Mouse (Mus musculus): ENCODE measurements around the gene Gpc3. TPM values are rescaled to one million over a fixed set of nuclear protein-coding genes. Genes with fewer than 3 reads are reported as not detected.

Gpc3 gene
- polyA plus RNA-seq, 1 experiment, result not detected

- Histone ChIP-seq H3K4me3 (no peak overlapping the region), H3K36me3 (ENCODE audit: control insufficient read depth, insufficient read depth) (no peaks in the 10 kb centered on the region), H3K79me2 (ENCODE audit: control insufficient read depth, insufficient read depth) (no peaks in the 10 kb centered on the region), H3K4me2 (ENCODE audit: low read depth) (no peak overlapping the region), H3ac (ENCODE audit: control insufficient read depth, insufficient read length) (no peak overlapping the region), H3K27me3 (ENCODE audit: control insufficient read depth, insufficient read depth, insufficient read length) (no peaks in the 10 kb centered on the region)
- TF ChIP-seq REST (IDR thresholded peaks at IDR 0.05; ENCODE audit: insufficient read depth, insufficient read length), result no peak
- TF ChIP-seq MYOG (IDR thresholded peaks at IDR 0.05; ENCODE audit: control insufficient read depth in 1 of 3, insufficient read depth in 1 of 3, insufficient read length in 2 of 3, low read depth in 2 of 3), result no peak
Measured at GRCm38 (mm10) chrX:52644393-52644792, 30.6 kb upstream of the Gpc3 start.

GRCm38 (mm10) chrX:52643350-52643749 is 29.6 kb upstream of the Gpc3 start:
- TF ChIP-seq USF1 (IDR thresholded peaks at IDR 0.05; ENCODE audit: low read depth) (no peak), REST (IDR thresholded peaks at IDR 0.05; ENCODE audit: insufficient read depth, insufficient read length) (no peak)
- no peaks in the 10 kb centered on the region for H3K36me3 ChIP-seq (ENCODE audit: control insufficient read depth, insufficient read depth)
- no peaks in the 10 kb centered on the region for H3K27me3 ChIP-seq (ENCODE audit: control insufficient read depth, insufficient read depth, insufficient read length)
- no peak overlapping the region for H3K4me3 ChIP-seq
- H3K4me2 ChIP-seq (ENCODE audit: low read depth), result no peak overlapping the region
- H3ac ChIP-seq (ENCODE audit: control insufficient read depth, insufficient read length), result no peak overlapping the region
- H3K79me2 ChIP-seq (ENCODE audit: control insufficient read depth, insufficient read depth), result no peaks in the 10 kb centered on the region

- no peak overlapping the region for H3ac ChIP-seq (ENCODE audit: control insufficient read depth, insufficient read length)
- H3K79me2 ChIP-seq (ENCODE audit: control insufficient read depth, insufficient read depth), result no peaks in the 10 kb centered on the region
- no peak overlapping the region for H3K4me3 ChIP-seq
- TF ChIP-seq POLR2AphosphoS2 (IDR thresholded peaks at IDR 0.05; ENCODE audit: insufficient read length, low read depth) (no peak), E2F4 (IDR thresholded peaks at IDR 0.05; ENCODE audit: insufficient read depth) (no peak), REST (IDR thresholded peaks at IDR 0.05; ENCODE audit: insufficient read depth, insufficient read length) (no peak), MYOG (IDR thresholded peaks at IDR 0.05; ENCODE audit: control insufficient read depth in 1 of 3, insufficient read depth in 1 of 3, insufficient read length in 2 of 3, low read depth in 2 of 3) (no peak)
- no peaks in the 10 kb centered on the region for H3K27me3 ChIP-seq (ENCODE audit: control insufficient read depth, insufficient read depth, insufficient read length)
- no peaks in the 10 kb centered on the region for H3K36me3 ChIP-seq (ENCODE audit: control insufficient read depth, insufficient read depth)
- no peak overlapping the region for H3K4me2 ChIP-seq (ENCODE audit: low read depth)
Measured at GRCm38 (mm10) chrX:52642126-52642525, 28.4 kb upstream of the Gpc3 start.

- TF ChIP-seq SRF (IDR thresholded peaks at IDR 0.05; ENCODE audit: control insufficient read depth, insufficient read length, low read depth) (no peak), E2F4 (IDR thresholded peaks at IDR 0.05; ENCODE audit: insufficient read depth) (no peak), CEBPB (IDR thresholded peaks at IDR 0.05; ENCODE audit: insufficient read depth, poor library complexity, severe bottlenecking) (no peak), MAX (IDR thresholded peaks at IDR 0.05; ENCODE audit: low read depth) (no peak), MYOD1 (IDR thresholded peaks at IDR 0.05; ENCODE audit: control insufficient read depth in 1 of 3, insufficient read length in 2 of 3, low read depth in 2 of 3) (no peak), REST (IDR thresholded peaks at IDR 0.05; ENCODE audit: insufficient read depth, insufficient read length) (no peak), POLR2A (IDR thresholded peaks at IDR 0.05; ENCODE audit: insufficient read length, low read depth) (no peak), POLR2AphosphoS2 (IDR thresholded peaks at IDR 0.05; ENCODE audit: insufficient read length, low read depth) (no peak), USF1 (IDR thresholded peaks at IDR 0.05; ENCODE audit: low read depth) (no peak), MYOG (IDR thresholded peaks at IDR 0.05; ENCODE audit: control insufficient read depth in 1 of 3, insufficient read depth in 1 of 3, insufficient read length in 2 of 3, low read depth in 2 of 3) (no peak)
- Histone ChIP-seq H3K4me3 (no peak overlapping the region), H3ac (ENCODE audit: control insufficient read depth, insufficient read length) (no peak overlapping the region), H3K4me2 (ENCODE audit: low read depth) (no peak overlapping the region), H3K27me3 (ENCODE audit: control insufficient read depth, insufficient read depth, insufficient read length) (no peaks in the 10 kb centered on the region), H3K36me3 (ENCODE audit: control insufficient read depth, insufficient read depth) (no peaks in the 10 kb centered on the region), H3K79me2 (ENCODE audit: control insufficient read depth, insufficient read depth) (no peaks in the 10 kb centered on the region)
Measured at GRCm38 (mm10) chrX:52637419-52637818, 23.7 kb upstream of the Gpc3 start.

- Histone ChIP-seq H3K36me3 (ENCODE audit: control insufficient read depth, insufficient read depth) (no peaks in the 10 kb centered on the region), H3K27me3 (ENCODE audit: control insufficient read depth, insufficient read depth, insufficient read length) (no peaks in the 10 kb centered on the region), H3K4me3 (no peak overlapping the region), H3K4me2 (ENCODE audit: low read depth) (no peak overlapping the region), H3K79me2 (ENCODE audit: control insufficient read depth, insufficient read depth) (no peaks in the 10 kb centered on the region), H3ac (ENCODE audit: control insufficient read depth, insufficient read length) (no peak overlapping the region)
- TF ChIP-seq SRF (IDR thresholded peaks at IDR 0.05; ENCODE audit: control insufficient read depth, insufficient read length, low read depth), result no peak
- TF ChIP-seq USF1 (IDR thresholded peaks at IDR 0.05; ENCODE audit: low read depth), result no peak
- no peak for TF ChIP-seq POLR2AphosphoS2 (IDR thresholded peaks at IDR 0.05; ENCODE audit: insufficient read length, low read depth)
- no peak for TF ChIP-seq TCF3 (IDR thresholded peaks at IDR 0.05; ENCODE audit: insufficient read length, low read depth)
- TF ChIP-seq CEBPB (IDR thresholded peaks at IDR 0.05; ENCODE audit: insufficient read depth, poor library complexity, severe bottlenecking), result no peak
- no peak for TF ChIP-seq MAX (IDR thresholded peaks at IDR 0.05; ENCODE audit: low read depth)
- TF ChIP-seq POLR2A (IDR thresholded peaks at IDR 0.05; ENCODE audit: insufficient read length, low read depth), result no peak
- no peak for TF ChIP-seq REST (IDR thresholded peaks at IDR 0.05; ENCODE audit: insufficient read depth, insufficient read length)
- TF ChIP-seq TCF12 (IDR thresholded peaks at IDR 0.05; ENCODE audit: insufficient read depth, poor library complexity, severe bottlenecking), result no peak
- no peak for TF ChIP-seq MYOG (IDR thresholded peaks at IDR 0.05; ENCODE audit: control insufficient read depth in 1 of 3, insufficient read depth in 1 of 3, insufficient read length in 2 of 3, low read depth in 2 of 3)
- no peak for TF ChIP-seq MYOD1 (IDR thresholded peaks at IDR 0.05; ENCODE audit: control insufficient read depth in 1 of 3, insufficient read length in 2 of 3, low read depth in 2 of 3)
- no peak for TF ChIP-seq E2F4 (IDR thresholded peaks at IDR 0.05; ENCODE audit: insufficient read depth)
Measured at GRCm38 (mm10) chrX:52633976-52634375, 20.2 kb upstream of the Gpc3 start.
